Mouse (Mus musculus) heart, postnatal 14 days (tissue): ENCODE data around the gene Npas2. TPM values are rescaled to one million over a fixed set of nuclear protein-coding genes. Genes with fewer than 3 reads are reported as not detected.

ENCODE experiments used
- DNase-seq, 2 experiments: peaks; one replicate each; pipeline ENCODE4 v3.0.0; 2021 to 2022
- intact Hi-C: fragments of 180-260 bp; cut with DNase I; formaldehyde crosslinking; loops from one replicate; pipeline ENCODE4 v1.15.1; 2025
- total RNA-seq, 2 experiments: library from RNA; stranded (reverse); gene quantifications; 2 replicates each; pipeline ENCODE4 v1.2.3; 2021

Gene Npas2
- total RNA-seq, 2 experiments from 2014 or later: 6.6 to 7.9 TPM

GRCm38 (mm10) chr1:39280989-39281875 lies 87.7 kb downstream of the Npas2 start:
- DNase-seq: peak; percentile 58 to 66
- intact Hi-C loops: no loop called here

GRCm38 (mm10) chr1:39281888-39282287 lies 88.4 kb downstream of the Npas2 start:
- intact Hi-C loops: no loop called here

GRCm38 (mm10) chr1:39283323-39283722 lies 89.8 kb downstream of the Npas2 start:
- intact Hi-C loops: no loop called here
- DNase-seq: no peak

More at GRCm38 (mm10) chr1:39281888-39282287, 88.4 kb downstream of the Npas2 start:
- no peak for DNase-seq

- intact Hi-C loops: loop anchor here (5.0 kb wide), 1 partner anchor 92 kb away; the partner anchor contains the start of gene Npas2
- peak; percentile 62 to 68 for DNase-seq
These were observed 91.3 kb downstream of the Npas2 start for GRCm38 (mm10) chr1:39284786-39285185.

GRCm38 (mm10) chr1:39287076-39287475 lies 93.5 kb downstream of the Npas2 start:
- intact Hi-C loops: loop anchor here (5.0 kb wide), 1 partner anchor 95 kb away; the partner anchor contains the start of gene Npas2
- no peak for DNase-seq

GRCm38 (mm10) chr1:39287831-39288230 lies 94.3 kb downstream of the Npas2 start:
- peak in 1 of 2 experiments; percentile 43 for DNase-seq
- intact Hi-C loops: loop anchor here (5.0 kb wide), 1 partner anchor 96 kb away; the partner anchor contains the start of gene Npas2

GRCm38 (mm10) chr1:39288425-39288824 lies 94.9 kb downstream of the Npas2 start:
- intact Hi-C loops: loop anchor here (5.0 kb wide), 1 partner anchor 96 kb away; the partner anchor contains the start of gene Npas2
- DNase-seq: no peak

- DNase-seq: no peak
- intact Hi-C loops: no loop called here
These were observed 98.5 kb downstream of the Npas2 start for GRCm38 (mm10) chr1:39292001-39292400.

- DNase-seq: no peak
- intact Hi-C loops: loop anchor here (1.0 kb wide), 1 partner anchor 12 kb away; no protein-coding TSS in a partner anchor
These were observed 104.8 kb downstream of the Npas2 start for GRCm38 (mm10) chr1:39298294-39298693.

- no peak for DNase-seq
- intact Hi-C loops: no loop called here
These were observed 106.7 kb downstream of the Npas2 start for GRCm38 (mm10) chr1:39300243-39300642.

- DNase-seq: no peak
- intact Hi-C loops: no loop called here
These were observed 107.1 kb downstream of the Npas2 start for GRCm38 (mm10) chr1:39300676-39301075.

- intact Hi-C loops: no loop called here
- no peak for DNase-seq
These were observed 108.7 kb downstream of the Npas2 start for GRCm38 (mm10) chr1:39302246-39302645.

GRCm38 (mm10) chr1:39303054-39303649 lies 109.6 kb downstream of the Npas2 start:
- intact Hi-C loops: no loop called here
- DNase-seq: no peak

- no peak for DNase-seq
- intact Hi-C loops: no loop called here
These were observed 113.8 kb downstream of the Npas2 start for GRCm38 (mm10) chr1:39307291-39307690.

- intact Hi-C loops: no loop called here
These were observed 114.4 kb downstream of the Npas2 start for GRCm38 (mm10) chr1:39307971-39308370.

GRCm38 (mm10) chr1:39309548-39309947 lies 116.0 kb downstream of the Npas2 start:
- no peak for DNase-seq
- intact Hi-C loops: no loop called here

More at GRCm38 (mm10) chr1:39307971-39308370, 114.4 kb downstream of the Npas2 start:
- peak in 1 of 2 experiments; percentile 42 for DNase-seq

- no peak for DNase-seq
- intact Hi-C loops: no loop called here
These were observed 118.9 kb downstream of the Npas2 start for GRCm38 (mm10) chr1:39312345-39312967.

GRCm38 (mm10) chr1:39313352-39314245 lies 120.1 kb downstream of the Npas2 start:
- intact Hi-C loops: no loop called here
- no peak for DNase-seq

- intact Hi-C loops: no loop called here
- DNase-seq: peak in 1 of 2 experiments; percentile 48
These were observed 124.4 kb downstream of the Npas2 start for GRCm38 (mm10) chr1:39317935-39318334.

GRCm38 (mm10) chr1:39318870-39319269 lies 125.3 kb downstream of the Npas2 start:
- intact Hi-C loops: no loop called here
- no peak for DNase-seq
